Mouse (Mus musculus) left cerebral cortex, postnatal 10 days (tissue): ENCODE data around the gene Myzap. TPM values are rescaled to one million over a fixed set of nuclear protein-coding genes. Genes with fewer than 3 reads are reported as not detected.
"Not testable (repeated sequence)": the region's sequence is repeated elsewhere in the genome, so short reads cannot be mapped to it uniquely, and the experiment has no call there.

Experiments used
- DNase-seq, 2 experiments: peaks; one replicate each; pipeline ENCODE4 v3.0.0; 2021 to 2022; ENCODE audit warnings: low spot score in 2 of 2, mixed read lengths in 1 of 2; ENCODE audit errors: extremely low spot score in 1 of 2
- intact Hi-C: fragments of 180-260 bp; cut with DNase I; formaldehyde crosslinking; loops from one replicate; pipeline ENCODE4 v1.15.1; 2025
- total RNA-seq, 2 experiments: library from RNA; stranded (reverse); gene quantifications; 2 replicates each; pipeline ENCODE4 v1.2.3; 2021

Gene Myzap
- total RNA-seq, result 1 to 10 TPM; 1.9 to 3.0 TPM

GRCm38 (mm10) chr9:71591938-71592548 lies at the start of gene Myzap:
Gene Myzap (minus strand): TSS chr9:71592360.
- intact Hi-C loops, result no loop called here
- DNase-seq, result peak in 1 of 2 experiments; percentile 92

GRCm38 (mm10) chr9:71640361-71640927 lies 48.3 kb upstream of the Myzap start:
- DNase-seq, result no peak
- intact Hi-C loops, result loop anchor here (10.0 kb wide), 1 partner anchor 554 kb away; no protein-coding TSS in a partner anchor

- DNase-seq, result no peak
- intact Hi-C loops, result no loop called here
Observed at GRCm38 (mm10) chr9:71638198-71638597, 46.0 kb upstream of the Myzap start.

- DNase-seq, result no peak
- intact Hi-C loops, result no loop called here
Observed at GRCm38 (mm10) chr9:71636854-71637253, 44.7 kb upstream of the Myzap start.

GRCm38 (mm10) chr9:71635627-71636026 lies 43.5 kb upstream of the Myzap start:
- no peak for DNase-seq
- intact Hi-C loops, result no loop called here

GRCm38 (mm10) chr9:71634916-71635315 lies 42.8 kb upstream of the Myzap start:
- intact Hi-C loops, result no loop called here
- DNase-seq, result no peak

GRCm38 (mm10) chr9:71628921-71629320 lies 36.8 kb upstream of the Myzap start:
- intact Hi-C loops, result no loop called here

GRCm38 (mm10) chr9:71628286-71628685 lies 36.1 kb upstream of the Myzap start:
- peak; percentile 23 to 52 for DNase-seq
- intact Hi-C loops, result no loop called here

More at GRCm38 (mm10) chr9:71628921-71629320, 36.8 kb upstream of the Myzap start:
- DNase-seq, result no peak

GRCm38 (mm10) chr9:71625961-71626360 lies 33.8 kb upstream of the Myzap start:
- DNase-seq, result no peak
- intact Hi-C loops, result no loop called here

- DNase-seq, result peak in 1 of 2 experiments; percentile 78
- intact Hi-C loops, result no loop called here
Observed at GRCm38 (mm10) chr9:71624793-71625495, 32.8 kb upstream of the Myzap start.

- intact Hi-C loops, result no loop called here
- no peak for DNase-seq
Observed at GRCm38 (mm10) chr9:71623871-71624569, 31.9 kb upstream of the Myzap start.

- DNase-seq, result no peak
- intact Hi-C loops, result no loop called here
Observed at GRCm38 (mm10) chr9:71622593-71622992, 30.4 kb upstream of the Myzap start.

GRCm38 (mm10) chr9:71621968-71622367 lies 29.8 kb upstream of the Myzap start:
- DNase-seq, result no peak
- intact Hi-C loops, result no loop called here

- DNase-seq, intact Hi-C loops: not testable (repeated sequence)
Observed at GRCm38 (mm10) chr9:71620116-71620515, 28.0 kb upstream of the Myzap start.

GRCm38 (mm10) chr9:71617363-71617762 lies 25.2 kb upstream of the Myzap start:
- intact Hi-C loops, result loop anchor here (2.0 to 10.0 kb wide), 3 partner anchors 75 to 403 kb away; partner anchors contain the start of gene Aldh1a2
- DNase-seq, result peak in 1 of 2 experiments; percentile 41

GRCm38 (mm10) chr9:71616185-71616584 lies 24.0 kb upstream of the Myzap start:
- intact Hi-C loops, result loop anchor here (2.0 to 10.0 kb wide), 3 partner anchors 73 to 401 kb away; partner anchors contain the start of gene Aldh1a2
- DNase-seq, result peak; percentile 69 to 77

GRCm38 (mm10) chr9:71614643-71615042 lies 22.5 kb upstream of the Myzap start:
- no peak for DNase-seq
- intact Hi-C loops, result loop anchor here (10.0 kb wide), 2 partner anchors 250 to 400 kb away; partner anchors contain the start of gene Aldh1a2

- intact Hi-C loops, result loop anchor here (10.0 kb wide), 2 partner anchors 248 to 398 kb away; partner anchors contain the start of gene Aldh1a2
- DNase-seq, result no peak
Observed at GRCm38 (mm10) chr9:71612981-71613380, 20.8 kb upstream of the Myzap start.

GRCm38 (mm10) chr9:71611876-71612275 lies 19.7 kb upstream of the Myzap start:
- intact Hi-C loops, result loop anchor here (10.0 kb wide), 2 partner anchors 247 to 397 kb away; partner anchors contain the start of gene Aldh1a2

More at GRCm38 (mm10) chr9:71611876-71612275, 19.7 kb upstream of the Myzap start:
- DNase-seq, result no peak
